Mouse (Mus musculus): ENCODE results near the gene Gm20767.
"Not testable (repeated sequence)": the region's sequence is repeated elsewhere in the genome, so short reads cannot be mapped to it uniquely, and the experiment has no call there.

Gene Gm20767

DNA sequence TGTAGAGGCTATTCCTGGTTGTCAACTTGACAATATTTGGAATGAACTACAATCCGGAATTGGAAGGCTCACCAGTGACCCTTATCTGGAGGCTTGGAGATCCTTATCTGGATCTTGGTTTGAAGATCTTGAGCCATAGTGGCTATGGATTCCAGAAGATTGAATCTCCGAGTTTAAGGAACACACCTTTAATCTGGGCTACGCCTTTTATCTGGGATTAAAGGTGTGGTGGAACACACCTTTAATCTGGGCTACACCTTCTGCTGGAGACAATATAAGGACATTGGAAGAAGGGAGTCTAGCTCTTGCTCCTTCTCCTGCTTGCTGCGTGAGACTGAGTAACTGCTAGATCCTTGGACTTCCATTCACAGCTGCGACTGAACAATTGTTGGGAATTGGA, at the start of gene Gm20767:
Gm20767 (plus strand) TSS at position 301 of the 400 bp plus-strand sequence.
- not testable (repeated sequence) for DNase-seq

DNA sequence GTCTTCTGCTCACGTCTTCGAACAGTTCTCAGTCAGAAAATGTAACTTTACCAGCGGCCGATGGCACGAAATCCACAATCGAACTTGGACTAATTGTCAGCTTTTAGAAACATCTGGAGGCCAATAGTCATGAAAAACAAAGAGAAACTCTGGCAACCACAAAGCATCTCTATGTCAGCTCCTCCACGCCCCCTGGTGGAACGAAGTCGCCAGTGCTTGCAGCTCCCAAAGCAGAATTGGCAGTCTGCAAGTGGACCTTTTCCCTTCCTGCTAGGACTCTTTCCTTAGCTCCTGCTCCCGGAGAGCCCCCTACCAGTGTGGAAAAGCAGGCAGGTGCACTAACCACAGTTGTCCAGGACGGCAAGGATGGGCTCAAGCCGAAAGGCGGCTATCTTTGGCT, 47.1 kb upstream of the Gm20767 start:
- DNase-seq = not testable (repeated sequence)

DNA sequence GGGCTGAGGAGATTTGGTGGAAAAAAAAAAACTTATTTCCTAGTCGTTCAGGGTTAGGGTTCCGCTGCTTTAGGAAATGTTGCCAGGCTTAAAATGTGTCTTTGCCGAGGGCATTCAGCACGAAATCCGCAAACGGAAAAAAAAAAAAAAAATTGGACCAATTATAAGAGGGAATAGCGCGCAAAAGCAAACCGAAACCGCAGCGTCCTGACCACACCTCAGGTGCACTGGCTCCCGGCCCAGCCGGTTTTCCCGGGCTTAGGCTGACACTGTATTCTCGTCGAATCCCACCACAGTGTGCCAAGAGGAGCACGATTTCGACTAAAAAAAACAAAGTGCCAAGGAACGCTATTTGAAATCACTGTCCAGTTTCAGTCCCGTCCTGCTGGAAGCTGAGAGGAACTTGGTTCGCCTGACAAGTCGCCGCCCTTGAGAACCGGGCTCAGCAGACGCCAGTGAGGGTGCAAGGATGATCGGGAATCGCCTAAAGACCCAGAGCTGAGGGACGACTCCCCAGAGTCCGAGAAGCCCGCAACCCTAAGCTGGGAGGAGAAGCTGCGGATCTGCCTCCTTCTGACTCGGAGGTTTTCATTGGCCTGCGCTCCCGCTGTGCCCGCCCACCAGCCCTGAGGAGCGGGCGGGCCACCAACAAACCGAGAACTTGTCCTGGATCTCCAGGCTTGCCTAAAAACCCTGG, 43.7 kb upstream of the Gm20767 start:
- peak in 1 of 2 experiments; percentile 1 for DNase-seq

DNA sequence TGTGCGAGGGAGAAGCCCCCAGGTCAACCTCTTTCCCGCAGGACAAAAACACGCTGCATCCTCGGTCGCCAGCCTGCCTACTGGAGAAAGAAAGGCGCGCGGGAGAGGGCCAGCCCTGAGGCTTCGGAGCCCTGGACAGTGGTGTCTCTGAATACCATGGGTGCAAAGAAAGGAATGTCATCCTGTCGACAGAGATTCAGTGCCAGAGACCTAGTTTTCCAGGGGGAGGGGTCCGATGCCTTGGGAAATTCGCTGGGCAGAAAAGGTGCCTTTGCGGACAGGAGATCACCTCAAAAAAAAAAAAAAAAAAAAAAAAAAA, 43.1 kb upstream of the Gm20767 start:
- not testable (repeated sequence) for DNase-seq

- DNase-seq = not testable (repeated sequence)
Measured at GRCm38 (mm10) chr13:120099327-120099726, 40.7 kb upstream of the Gm20767 start.

DNA sequence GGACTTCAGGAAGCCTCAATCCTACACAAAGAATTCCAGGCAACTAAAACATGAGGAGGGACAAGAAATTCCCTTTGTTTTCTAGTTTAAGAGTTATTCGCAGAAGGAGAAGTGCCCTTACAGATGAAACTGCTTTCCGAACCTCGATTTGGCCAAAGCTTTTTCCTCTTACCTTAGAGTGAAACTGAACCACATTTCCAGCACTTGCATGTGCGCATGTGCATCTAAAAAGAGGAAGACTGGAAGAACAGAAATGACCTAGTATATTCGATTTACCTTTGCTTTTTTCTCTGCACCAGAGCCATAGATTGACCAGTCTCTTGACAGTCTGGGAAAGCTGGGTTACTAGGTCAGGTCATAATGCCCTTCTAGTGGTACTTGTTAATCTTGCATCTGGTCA, 33.5 kb upstream of the Gm20767 start:
- not testable (repeated sequence) for DNase-seq

DNA sequence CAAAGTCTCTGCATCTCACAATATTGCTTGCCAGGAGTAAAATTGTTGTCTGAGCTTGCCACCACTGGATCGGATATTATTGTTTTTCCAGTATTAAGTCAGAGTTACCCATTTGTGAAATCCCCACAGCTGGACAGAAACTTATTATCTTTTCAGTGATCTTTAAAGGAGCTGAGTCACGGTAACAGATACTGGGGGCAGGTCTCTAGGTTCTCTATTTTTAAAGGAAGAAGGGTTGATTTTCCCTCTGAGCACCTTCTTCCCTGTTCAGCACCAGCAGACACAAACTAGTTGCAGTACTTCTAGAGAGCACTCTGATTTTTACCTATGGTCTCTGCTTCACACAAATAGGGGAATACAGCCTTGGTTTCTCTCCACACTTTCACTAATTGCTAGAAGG, 33.0 kb upstream of the Gm20767 start:
- DNase-seq = not testable (repeated sequence)

- not testable (repeated sequence) for DNase-seq
Measured at GRCm38 (mm10) chr13:120142348-120142747, 2.3 kb downstream of the Gm20767 start.

DNA sequence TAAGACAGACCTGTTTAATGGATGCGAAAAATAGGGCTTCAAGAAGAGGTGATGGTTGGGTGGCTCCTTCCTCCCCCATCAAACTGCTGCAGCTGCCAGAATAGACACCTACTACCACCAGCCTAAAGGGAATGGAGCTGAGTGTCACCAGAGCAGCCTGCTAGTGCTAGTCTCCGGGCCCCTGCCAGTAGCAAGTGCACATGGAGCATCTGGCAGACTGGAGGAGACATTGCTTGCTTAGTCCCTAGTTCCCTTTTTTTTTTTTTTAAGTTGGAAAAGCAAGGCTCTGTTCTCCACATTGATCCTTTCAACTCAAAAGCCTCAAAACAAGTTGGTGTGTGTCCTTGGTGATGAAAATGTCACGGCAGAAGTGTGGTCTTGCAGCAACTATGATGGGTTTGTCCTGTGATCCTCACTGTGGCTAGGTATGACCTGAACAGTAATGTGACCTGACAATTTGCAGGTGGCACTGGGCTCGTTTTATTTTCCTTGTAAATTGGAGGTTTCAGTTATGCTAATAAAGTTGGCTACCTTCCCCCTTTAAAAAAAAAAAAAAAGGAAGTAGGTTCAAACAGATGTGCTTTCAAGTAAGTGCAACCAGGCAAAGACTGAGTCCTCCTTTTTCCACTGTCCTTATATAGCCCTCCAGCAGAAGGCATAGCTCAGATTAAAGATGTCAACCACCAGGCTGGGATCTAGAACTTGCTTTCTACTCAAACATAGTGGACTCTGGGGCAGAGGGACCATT, 9.8 kb downstream of the Gm20767 start:
- not testable (repeated sequence) for DNase-seq

- not testable (repeated sequence) for DNase-seq
Measured at GRCm38 (mm10) chr13:120150589-120150988, 10.5 kb downstream of the Gm20767 start.

DNA sequence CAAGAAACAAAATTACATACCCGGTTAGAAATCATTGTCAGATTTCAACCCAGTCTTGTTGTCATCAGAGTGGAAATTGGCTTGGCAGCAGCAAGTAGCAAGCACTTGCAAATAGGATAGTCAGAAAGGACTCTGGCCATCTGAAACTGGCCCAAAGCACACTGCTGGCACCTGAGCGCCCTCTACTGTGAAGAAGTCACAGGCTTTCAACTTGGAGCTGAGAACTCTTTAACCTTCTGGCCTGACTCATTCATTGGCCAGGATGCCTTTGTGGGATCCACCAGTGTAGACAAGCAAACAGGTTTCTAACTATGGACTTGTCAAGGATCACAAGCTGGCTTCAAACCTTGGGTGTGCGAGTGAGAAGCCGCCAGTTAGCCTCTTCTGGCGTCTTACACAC, 28.3 kb downstream of the Gm20767 start:
- peak in 1 of 2 experiments; percentile 2 for DNase-seq

DNA sequence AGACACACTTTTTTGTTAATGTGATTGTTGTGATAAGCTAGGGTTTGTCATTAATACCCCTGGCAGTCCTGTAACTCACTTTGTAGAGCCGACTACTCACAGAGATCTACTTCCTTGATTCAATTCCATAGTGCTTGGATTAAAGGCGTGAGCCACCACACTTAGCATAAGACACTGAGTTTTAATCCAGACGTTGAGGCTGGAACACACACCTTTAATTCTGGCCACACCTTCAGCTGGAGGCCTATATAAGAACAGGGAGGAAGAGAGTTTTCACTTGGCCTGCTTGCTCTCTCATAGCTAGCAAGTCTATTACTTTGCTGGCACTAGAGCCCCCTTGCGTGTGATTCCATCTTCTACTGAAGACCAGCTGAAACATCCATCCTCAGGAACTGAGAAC, 32.1 kb downstream of the Gm20767 start, which contains the start of gene Gm21818:
Gm21818 (plus strand) TSS at position 301 of the 400 bp plus-strand sequence.
- not testable (repeated sequence) for DNase-seq

DNA sequence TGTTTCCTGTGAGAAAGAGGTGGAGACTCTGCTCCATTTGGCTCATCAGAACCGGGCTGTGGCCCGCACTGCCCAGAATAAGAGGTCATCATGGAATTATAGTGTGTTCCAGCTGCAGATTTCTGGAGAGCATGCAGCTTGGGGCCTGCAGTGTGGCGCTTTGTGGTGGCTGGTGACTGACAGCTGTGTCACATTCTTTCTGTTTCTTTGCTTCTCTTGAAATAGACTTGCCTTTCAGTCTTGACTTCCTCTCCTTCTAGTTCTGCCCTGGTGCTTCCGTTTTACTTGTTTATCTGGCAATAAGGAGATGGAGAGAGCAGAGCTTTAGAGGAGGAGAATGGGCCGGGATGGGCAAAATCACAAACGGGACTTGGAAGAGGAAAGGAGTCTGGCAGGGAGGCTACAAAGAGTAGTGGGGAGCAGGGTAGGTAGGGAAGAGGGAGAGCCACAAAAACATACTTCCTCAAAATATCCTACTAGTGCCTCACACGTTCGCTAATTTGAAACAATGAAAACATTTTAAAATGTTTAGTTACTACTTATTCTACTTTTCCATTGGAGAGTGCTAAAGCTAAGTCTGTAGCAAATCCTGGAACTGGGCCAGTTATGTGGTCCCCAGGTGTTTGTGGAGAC, 56.3 kb downstream of the Gm20767 start:
- DNase-seq = not testable (repeated sequence)
